Mouse (Mus musculus) spleen, postnatal 10 days (tissue): ENCODE data around the gene Cby3.
"Not testable (repeated sequence)": the region's sequence is repeated elsewhere in the genome, so short reads cannot be mapped to it uniquely, and the experiment has no call there.

Source experiments
- DNase-seq, 2 experiments: peaks; one replicate each; pipeline ENCODE4 v3.0.0; 2021 to 2022; ENCODE audit warnings: low spot score in 2 of 2

Cby3 gene

DNA sequence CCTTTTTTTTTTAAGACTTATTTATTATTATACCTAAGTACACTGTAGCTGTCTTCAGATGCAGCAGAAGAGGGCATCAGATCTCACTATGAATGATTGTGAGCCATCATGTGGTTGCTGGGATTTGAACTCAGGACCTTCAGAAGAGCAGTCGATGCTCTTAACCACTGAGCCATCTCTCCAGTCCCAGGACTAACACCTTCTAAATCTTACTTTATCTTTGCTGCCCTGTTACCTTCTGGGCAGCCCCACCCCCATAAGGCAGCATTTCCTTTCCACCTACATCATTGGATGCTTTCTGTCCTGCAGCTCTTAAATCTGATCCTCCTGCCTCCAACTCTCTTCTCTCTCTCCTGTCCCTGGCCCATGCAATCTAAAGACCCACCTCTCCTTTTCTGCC is 7.0 kb downstream of the Cby3 start:
- DNase-seq: not testable (repeated sequence)

DNA sequence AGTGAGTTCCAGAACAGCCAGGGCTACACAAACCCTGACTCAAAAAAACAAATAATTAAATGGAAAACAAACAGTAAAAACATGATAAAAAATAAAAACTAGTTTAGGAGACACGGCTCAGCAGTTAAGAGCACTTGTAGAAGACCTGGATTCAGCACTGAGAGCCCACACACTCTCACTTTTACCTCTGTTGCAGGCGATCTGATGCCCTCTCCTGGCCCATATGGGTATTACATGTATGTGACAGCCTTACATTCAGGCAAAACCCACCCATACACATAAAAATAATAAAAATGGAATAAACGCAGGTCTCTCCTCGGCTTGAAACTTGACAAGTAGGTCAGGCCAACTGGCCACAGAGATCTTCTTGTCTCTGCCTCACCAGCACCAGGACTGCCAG is 10.3 kb downstream of the Cby3 start:
- DNase-seq: peak; percentile 64 to 84

DNA sequence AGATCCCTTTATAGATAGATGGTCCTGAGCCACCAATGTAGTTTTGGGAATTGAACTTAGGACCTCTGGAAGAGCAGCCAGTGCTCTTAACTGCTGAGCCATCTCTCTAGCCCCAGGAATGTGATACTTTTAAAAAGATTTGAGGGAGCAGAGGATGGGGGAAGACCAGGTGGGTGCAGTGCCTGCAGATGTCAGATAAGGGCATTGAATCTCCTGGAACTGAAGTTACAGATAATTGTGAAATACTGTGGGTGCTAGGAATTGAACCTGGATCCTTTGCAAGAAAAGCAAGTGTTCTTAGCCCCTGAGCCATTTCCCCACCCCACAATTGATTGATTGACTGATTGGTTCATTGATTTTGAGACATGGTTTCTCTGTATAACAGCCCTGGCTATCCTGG is 11.1 kb downstream of the Cby3 start:
- no peak for DNase-seq

DNA sequence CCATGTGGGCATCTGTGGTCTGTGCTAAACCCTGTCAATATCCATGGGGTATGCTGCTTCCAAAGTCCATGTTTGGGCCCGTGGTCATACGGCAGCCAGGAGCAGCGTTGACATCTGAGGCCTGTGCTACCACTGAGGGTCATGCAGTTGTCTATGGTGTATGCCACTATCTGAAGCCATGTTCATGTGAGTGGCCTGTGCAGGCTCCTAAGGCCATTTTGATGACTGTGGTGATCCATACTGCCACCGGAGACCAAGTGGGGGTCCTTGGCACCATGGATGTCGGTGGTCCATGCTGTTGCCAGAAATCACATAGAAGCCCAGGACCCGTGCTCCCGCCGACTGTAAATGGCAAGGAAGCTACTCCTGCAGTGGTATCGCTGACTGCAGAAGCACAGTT is 13.3 kb downstream of the Cby3 start:
- DNase-seq: no peak

DNA sequence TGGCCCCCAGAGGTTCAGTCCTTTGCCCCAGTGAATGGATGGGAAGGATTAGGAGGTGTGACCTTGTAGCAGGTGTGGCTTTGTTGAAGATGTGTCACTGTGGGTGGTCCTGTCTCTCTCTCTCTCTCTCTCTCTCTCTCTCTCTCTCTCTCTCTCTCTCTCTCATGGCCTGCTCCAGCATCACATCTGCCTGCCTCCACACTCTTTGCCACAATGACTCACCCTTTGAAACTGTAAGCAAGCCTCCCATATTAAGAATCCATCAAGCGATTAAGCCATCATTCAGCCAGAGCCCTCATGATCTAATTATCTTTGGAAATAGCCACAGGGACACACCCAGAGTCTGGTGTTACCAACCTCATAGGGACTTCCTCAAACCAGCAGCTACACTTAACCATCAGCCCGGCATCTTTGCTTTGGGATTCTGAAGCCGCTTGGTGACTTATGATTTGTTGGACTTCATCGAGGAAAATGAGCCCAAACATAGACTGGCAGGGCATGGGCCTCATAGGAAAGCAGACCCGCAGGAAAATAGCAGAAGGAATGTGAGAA is 15.2 kb downstream of the Cby3 start:
- no peak for DNase-seq

DNA sequence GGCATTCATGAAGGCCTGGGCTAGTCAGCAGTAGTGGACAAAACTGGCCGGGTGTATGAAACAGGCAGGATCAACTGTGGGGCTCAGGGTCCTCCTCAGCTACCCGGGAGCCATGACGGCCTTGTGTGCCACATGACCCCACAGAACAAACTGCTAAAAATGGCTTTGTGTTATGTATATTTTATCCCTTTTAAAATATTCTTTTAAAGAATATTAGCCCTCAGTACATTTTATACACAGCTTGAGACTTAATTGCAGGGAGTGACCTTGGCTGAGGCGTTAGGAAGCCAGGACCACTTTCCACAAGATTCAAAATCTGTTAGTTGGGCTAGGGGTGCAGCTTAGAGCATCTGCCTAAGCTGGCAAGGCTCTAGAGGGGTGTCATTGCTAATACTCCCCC is 16.7 kb downstream of the Cby3 start:
- DNase-seq: no peak

DNA sequence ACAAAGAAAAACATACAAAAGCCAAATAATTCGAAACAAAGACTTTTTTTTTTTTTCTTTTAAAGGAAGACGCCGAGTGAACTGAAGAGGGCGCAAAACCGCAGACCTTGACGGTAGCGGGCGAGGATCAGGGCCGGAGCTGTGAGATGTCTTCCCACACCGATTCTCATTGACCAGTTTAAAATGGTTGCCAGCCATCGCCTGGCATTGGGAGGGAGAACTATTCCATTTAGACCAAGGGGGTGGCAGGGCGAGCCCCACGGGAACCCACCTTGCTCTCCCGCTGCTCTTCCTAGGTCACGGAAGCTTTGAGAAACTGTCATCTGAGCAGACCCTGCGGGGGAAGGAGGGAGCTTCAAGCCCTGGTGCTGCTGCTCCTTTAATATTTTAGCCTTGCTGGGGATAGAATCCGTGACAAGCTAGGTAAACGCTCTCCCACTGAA is 17.2 kb downstream of the Cby3 start:
- peak; percentile 43 to 80 for DNase-seq

DNA sequence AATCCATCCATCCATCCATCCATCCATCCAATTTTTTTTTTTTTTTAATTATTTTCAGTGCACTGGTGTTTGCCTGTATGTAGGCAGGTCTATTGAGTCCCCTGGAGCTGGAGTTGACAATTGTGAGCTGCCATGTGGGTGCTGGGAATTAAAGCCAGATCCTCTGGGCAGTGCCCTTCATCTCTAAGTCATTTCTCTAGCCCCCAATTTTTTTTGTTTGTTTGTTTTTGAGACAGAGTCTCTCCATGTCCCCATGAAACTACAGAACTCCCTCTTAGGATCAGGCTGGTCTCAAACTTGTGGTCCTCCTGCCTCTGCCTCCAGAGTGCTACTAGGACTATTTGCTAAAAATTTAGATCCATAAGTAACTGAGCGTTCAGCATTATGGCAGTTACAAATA is 17.6 kb downstream of the Cby3 start:
- no peak for DNase-seq

DNA sequence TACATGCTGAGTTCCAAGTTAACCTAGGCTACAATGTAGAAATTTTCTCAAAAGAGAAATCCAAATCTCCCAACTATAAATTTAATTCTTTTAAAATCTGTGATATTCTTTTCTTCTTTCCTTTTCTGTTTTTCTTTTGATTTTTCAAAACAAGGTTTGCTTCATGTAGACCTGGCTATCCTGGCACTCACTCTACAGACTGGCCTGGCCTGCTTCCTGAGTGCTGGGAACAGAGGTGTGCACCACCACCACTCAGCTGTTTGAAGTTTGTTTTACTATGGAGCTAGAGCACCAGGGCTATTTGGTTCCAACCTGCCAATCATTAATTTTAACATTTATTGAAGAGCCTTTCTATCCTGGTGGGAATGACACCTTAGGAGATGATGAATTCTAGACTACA is 18.8 kb downstream of the Cby3 start:
- no peak for DNase-seq

DNA sequence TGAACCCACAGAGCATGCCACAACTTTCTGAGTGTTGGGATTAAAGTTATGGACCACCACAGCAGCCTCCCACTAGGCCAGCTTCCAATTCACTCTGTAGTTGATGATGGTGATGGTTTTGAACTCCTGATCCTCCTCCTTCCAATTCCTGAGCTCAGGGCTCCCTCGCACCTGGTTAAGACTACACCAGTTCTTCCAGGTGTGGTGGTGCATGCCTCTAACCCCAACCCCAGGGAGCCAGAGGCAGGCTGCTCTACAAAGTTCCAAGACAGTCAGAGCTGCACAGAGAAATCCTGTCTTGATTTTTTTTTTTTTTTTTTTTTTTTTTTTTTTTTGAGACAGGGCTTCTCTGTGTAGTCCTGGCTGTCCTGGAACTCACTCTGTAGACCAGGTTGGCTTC is 19.4 kb downstream of the Cby3 start:
- no peak for DNase-seq

DNA sequence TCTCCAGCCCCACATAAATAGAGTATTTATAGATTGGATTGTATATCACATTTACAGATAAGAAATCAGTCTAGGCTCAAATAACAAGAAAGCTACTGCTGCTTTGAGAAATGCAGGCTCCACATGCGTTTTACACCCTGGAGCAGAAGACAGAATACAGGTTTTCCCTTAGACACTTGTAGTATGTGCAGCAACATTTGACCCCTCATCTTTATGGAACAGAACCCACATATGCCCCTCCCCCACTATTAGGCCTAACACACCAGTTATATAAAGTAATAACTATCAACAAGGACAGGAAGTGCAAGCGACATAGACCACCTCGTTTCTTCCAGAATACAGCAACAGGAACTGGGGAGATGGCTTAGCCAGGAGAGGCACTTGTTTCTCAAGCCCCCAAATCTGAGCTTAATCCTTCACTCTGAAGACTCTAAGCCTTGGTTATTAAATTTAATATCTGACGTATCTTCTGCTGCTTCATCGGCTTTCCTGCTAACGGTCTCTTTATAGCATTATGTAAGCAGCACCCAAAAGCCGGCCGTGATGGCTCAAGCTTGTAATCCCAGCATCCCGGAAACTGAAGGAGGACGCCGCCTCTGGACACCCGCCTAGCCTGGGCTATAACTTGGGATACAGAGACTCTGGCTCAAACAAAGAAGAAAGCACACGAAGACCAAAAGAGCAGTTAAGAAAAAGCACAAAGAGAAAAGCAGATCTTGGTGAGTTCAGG is 20.2 kb downstream of the Cby3 start:
- no peak for DNase-seq

DNA sequence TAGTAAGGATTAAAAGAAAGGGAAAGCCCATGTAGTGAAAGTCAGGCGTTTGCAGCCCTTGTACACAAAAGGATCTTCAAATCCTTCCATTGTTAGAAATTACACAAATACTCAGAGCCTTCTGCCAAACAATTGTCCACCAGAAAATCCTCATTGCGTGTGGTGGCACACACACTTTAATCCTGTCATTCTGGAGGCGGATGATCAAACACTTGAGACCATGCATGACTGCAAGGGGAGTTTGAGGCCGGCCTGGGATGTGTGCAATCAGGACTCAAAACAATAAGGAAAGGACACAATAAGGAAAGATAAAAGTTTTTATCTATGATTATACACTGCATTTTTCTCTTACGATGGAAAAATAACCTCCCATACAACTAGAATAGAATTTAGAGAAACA is 21.2 kb downstream of the Cby3 start:
- DNase-seq: no peak

DNA sequence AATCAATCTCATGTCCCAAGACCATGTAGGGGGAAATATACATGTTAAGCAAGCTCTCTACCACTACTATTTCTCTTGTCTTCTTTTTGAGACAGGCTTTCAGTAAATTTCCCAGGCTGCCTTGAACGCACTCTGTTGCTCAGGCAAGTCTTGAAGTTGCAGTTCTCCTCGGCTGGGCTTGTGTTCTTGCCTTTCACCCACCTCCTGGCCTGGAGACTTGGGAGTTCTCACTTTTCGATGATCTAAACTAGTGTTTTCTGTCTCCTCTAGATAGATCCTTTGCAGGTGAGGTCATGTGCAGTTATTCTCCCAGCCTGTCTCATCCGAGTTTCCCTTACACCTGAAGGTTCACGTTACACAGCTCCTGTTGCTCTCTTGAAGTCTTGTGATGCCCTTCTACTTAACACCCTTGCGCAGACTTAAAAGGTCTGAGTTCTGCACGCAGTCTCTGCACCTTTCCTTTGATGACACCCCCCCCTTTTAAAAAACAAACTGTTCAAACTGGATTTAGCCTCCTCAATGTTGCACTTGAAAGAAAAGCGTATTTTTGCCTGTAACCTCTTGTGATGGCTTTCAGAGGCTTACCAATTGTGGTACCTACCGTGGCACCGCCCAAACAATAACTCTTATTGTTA is 22.0 kb downstream of the Cby3 start:
- DNase-seq: no peak

DNA sequence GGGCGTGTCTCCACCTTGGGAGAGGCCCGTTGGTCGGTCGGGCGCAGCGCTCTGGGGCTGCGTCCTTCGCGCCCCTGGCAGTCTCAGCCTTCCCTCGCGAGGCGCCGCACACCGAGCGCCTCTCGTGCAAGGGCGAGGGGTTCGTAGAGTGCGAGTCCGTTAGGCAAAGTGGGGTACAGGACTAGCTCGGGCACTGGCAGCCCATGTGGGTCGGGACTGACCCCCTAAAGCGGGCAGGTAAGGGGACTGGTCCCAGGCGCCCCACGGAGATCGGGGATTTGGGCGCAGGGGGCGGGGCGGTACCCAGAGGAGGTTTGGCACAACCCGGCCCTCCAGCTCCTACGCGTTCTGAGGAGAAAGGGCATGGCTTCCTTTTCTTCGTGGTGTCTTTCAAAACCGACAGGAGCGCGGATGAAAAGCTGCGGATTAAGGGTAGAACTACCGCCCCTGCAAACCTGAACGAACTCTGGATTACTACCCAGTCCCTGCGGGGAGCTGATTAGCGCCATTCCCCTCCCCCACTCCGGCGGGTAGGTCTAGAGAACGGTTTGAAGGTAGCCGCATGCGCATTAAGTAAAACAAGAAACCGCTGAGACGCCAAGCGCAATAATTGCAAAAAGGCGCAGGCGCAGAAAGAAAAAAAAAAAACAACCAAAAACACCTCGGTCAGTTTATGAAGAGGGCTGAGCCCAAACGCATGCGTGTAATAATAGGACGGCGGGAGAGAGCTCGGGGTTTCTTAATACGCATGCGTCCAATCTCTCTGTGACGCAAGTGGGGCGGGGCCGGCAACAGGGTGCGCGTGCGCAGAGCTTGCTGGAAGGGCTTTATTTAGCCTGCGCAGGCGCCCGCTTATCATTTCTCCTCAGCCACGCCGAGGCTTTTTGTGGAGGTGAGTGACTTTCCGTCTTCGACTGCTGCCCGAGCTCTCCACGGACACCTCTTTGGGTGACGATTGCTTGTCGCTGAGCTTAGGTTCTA is 22.9 kb downstream of the Cby3 start, which contains the start of gene Hnrnph1:
Gene Hnrnph1, plus strand, starts transcription at position 80 of the 981 bp plus-strand sequence.
- peak; percentile 99 for DNase-seq

DNA sequence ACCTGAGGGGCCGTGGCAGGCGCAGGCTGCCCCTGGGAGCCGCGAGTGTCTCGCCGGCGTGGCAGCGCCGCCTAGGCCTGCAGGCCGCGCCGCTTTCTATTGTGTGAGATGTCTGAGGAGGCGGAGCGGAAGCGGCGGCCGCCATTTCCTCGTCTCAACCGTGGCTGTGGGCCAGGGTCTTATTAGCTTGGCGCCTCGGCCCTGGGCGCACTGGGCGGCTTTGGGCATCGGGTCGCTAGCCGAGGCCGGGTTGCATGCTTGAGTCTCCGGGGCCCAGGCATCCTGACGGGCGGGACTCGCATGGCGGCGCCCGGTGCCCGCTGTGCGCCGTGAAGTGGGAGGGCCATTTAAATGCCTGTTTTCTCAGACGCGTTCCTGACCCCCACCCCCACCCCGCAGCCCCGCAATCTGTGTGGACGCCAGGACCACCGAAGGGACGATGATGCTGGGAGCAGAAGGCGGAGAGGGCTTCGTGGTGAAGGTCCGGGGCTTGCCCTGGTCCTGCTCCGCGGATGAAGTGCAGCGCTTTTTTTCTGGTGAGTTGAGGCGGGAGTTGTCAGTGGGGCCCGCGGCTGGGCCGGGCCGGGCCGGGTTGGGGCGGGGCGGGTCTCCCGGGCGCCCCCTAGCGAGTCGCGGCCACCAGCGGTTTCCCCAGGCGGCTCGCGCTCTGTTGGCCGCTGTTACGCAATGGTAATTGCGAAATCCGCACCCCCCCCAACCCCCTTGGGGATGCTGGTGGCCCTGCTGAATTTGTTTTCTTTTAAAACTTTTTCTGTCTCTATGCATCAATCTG is 23.8 kb downstream of the Cby3 start:
- DNase-seq: peak; percentile 89 to 92

DNA sequence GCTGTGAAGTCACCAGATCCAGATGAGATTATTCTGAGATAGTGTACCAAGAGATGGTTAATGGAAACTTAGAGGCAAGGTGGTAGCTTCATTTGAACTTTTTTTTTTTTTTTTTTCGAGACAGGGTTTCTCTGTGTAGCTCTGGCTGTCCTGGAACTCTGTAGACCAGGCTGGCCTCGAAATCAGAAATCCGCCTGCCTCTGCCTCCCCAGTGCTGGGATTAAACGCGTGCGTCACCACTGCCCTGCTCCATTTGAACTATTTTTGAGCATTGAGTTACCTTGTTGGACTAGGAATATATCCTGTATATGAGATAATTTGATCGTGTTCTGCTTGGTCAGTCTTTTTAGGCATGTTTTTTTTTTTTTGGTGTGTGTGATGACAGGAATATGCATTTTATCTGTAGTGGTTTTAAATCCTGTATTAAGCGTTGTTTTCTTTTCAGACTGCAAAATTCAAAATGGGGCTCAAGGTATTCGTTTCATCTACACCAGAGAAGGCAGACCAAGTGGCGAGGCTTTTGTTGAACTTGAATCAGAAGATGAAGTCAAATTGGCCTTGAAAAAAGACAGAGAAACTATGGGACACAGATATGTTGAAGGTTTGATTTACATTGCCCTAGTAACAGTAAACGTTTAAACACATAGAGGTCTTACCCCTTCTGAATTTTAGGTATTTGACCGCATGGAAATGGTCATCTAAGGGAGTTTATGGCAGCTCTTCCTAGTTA is 24.9 kb downstream of the Cby3 start:
- DNase-seq: no peak

DNA sequence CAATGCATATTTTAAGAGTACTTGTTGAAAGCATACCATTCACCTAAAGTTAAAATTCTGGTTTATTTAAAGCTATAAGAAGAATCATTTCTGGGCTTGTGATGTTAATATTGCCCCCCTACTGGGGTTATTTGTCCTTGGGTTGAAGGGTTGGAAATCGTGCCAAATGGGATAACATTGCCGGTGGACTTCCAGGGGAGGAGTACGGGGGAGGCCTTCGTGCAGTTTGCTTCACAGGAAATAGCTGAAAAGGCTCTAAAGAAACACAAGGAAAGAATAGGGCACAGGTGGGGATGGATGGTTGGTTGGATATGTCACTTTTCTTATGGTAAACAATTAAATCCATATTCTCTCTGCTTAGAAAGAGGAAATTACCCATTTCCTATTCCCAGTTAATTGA is 27.0 kb downstream of the Cby3 start:
- no peak for DNase-seq

DNA sequence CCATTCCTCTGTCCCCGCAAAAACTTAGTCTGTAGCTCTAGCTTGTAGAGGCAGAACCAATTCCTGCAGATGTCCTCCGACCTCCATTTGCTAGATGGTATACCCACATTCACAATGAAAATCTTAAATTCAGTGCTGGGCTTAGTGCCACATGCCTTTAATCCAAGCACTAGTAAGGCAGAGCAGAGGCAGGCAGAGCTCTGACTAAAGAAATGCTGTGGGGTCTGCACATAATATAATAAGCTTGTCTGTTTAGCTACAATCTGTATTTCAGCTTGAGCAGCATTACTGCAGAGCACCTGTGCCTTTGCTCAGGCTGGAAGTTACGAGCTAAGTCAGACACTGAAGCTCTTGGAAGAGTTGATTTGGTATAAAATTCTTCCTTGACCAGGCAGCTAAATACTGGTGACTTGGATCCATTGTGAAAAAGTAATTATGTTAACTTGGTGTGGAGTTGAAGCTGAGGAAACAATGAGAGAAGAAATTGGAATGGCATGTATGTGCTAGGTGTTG is 33.0 kb downstream of the Cby3 start:
- no peak for DNase-seq

DNA sequence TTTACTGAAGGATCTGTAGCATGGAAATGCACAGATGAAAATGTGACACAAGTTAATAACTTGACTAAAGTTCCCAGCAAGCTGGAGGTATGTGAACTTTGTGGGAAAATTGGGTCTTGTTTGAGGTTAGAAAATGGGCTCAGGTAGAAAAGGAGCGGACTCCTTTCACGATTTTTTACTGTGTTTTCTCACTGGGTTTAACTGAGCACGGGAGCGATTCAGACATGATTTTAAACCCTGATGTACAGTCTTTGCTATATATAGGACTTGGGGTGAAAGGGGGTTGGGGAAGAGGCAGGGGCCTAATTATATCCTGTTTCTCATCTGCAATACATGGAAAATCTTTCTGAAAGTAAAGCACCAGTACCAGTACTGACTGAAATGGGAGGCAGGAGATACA is 33.4 kb downstream of the Cby3 start:
- no peak for DNase-seq

DNA sequence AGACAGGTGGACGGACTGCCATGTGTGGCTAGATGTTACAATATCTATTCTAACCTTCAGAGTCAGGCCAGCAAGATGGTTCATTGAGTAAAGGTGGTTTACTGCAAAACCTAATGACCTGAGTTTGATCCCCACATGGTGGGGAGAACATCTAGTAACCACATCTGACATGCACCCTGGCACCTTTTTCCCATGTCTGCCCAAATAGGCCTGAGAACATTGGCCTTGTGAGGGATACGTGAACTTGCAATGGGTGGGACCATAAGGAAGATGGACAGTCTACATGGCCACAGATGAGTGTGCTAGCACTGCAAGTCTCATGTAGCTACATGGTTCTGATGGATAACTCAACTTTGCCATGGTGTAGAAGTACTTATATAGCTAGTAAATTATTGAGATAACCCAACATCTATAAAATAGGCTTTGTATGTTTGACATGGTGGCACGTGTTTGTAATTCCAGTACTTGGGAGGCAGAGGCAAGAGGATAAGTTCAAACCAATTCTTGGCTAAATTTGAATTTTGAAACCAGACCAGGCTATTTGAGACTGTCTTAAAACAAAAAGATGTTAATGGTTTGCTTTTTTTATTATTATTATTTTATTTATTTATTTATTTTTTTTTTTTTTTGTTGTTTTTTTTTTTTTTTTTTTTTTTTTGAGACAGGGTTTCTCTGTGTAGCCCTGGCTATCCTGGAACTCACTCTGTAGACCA is 34.1 kb downstream of the Cby3 start:
- DNase-seq: no peak
